Mouse (Mus musculus): ENCODE results near the gene Igfbp2. TPM values are rescaled to one million over a fixed set of nuclear protein-coding genes. Genes with fewer than 3 reads are reported as not detected.

The Igfbp2 gene
- polyA plus RNA-seq (2012; rRNA removed): 1.8 and 3.1 TPM in 2 replicates

DNA sequence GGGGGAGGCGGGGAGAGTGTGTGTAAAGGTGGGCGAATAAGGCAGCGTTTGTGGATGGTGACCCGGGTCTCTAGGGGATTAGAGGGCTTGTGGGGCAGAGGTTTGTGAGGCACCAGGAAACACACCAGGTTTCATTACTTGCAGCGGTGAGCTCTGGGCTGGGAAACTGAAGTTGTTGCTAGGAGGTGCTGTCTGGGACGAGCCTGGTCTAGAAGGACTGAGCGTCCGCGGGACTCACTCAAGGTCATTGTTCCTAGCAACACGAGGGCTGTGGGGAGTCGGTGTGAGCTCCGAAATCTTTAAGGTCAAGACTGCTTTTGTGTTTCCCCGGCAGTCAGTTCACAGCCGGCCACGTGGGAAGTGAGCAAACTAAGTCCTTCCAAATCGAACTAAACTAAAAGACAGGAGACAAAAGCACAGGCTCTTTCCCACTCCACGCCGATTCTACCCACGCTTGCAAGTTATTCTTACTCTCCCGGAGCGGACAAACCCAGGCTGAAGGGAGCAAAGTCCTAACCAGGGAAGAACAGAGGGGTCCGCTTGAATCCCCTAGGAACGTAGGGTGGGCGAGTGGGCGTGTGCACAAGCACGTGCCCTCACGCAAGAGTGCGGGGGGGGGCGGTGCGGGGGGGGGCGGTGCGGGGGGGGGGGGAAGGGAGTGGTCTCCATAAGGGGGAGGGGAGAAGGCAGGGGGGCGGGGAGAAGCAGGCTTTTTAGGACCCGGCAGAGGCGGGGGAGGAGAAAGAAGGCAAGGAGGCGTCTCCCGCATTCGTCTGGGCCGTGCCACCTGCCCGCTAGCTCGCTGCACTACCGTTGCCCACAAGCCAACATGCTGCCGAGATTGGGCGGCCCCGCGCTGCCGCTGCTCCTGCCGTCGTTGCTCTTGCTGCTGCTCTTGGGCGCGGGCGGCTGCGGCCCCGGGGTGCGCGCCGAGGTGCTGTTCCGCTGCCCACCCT lies at the start of gene Igfbp2:
Gene Igfbp2 (plus strand): TSS at position 753 of the 956 bp plus-strand sequence.

DNA sequence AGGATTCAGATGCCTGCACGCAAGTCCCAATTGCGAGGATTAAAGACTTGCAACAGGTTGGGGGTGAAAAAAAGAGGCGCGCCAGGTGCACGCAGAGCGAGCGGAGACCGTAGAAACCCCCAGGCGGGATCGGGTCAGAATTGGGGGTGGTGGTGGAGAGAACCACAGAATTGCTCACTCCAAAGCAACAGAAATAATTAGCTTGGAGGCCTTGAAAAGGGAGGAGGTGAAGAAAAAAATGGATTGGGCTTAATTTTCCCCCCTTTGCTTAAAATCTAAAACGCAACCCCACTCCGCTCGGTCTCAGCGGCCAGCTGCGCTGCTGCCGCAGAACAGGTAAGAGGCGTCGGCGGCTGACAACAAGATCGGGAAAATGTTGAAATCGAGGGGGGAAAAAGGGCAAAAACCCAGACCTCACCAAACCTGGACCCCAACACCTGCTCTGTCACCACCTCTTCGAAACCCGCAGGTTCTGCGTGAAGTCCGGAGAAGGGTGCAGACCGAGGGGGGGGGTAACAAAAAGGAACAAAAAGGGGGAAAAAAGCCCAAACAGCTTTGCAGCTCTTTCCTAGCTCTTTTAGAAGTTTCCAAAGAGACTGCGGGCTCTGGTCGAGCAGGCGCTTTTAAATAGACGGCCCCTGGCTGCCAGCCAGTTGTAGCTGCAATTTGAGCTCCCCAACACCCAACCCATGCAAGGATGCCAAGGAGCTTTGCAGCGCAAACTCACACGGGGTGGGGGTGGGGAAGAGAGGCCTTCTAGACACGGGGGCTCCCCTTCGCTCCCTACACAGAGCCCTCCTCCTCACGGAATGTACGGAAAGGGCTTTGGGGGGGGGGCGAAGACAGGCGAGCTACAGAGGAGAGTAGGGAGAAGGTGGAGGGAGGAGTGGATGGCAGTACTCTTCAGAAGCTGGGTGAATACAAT lies 50.2 kb downstream of the Igfbp2 start, which contains the start of gene Igfbp5:
Gene Igfbp5 (minus strand): TSS at position 598 of the 925 bp plus-strand sequence.

Other genes starting within 250 kb of the Igfbp2 start
- gene Smarcal1, start 241.3 kb upstream of the Igfbp2 start, polyA plus RNA-seq (2012; rRNA removed): 9.5 and 11.1 TPM in 2 replicates
- not detected in 2 replicates for gene Ankar, start 123.9 kb upstream of the Igfbp2 start, polyA plus RNA-seq (2012; rRNA removed)
- gene Rpl37a, start 113.2 kb upstream of the Igfbp2 start, polyA plus RNA-seq (2012; rRNA removed): 970 and 1,011 TPM in 2 replicates
- 0.82 and 5.4 TPM in 2 replicates for gene Igfbp5, start 50.4 kb downstream of the Igfbp2 start, polyA plus RNA-seq (2012; rRNA removed)
- gene Tnp1, start 191.4 kb downstream of the Igfbp2 start, polyA plus RNA-seq (2012; rRNA removed): not detected in 2 replicates

All from liver, embryonic 14 days (tissue).